Mouse (Mus musculus): ENCODE results near the gene Kcnk16.

DNA sequence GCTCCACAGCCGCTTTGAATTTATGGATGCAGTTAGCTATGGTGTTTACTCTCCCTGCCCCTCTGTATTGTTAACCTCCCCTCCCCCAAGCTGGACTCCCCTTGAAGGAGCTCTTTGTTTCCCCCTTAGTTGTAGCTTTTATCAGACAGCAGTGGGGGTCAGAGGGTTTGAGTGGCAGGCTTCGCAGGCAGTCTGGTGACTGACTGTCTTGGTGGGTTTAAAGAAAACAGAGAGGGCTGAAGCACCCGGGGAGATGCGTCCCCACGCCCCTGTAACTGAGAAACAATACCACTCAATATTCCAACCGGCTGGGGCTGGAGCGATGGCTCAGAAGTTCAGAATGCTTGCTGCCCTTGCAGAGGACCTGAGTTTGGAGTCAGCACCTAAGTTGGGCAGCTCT lies 47.9 kb downstream of the Kcnk16 start:
- TF ChIP-seq CTCF (IDR thresholded peaks at IDR 0.05; ENCODE audit: borderline replicate concordance, insufficient read depth, low read depth, low read length) (no peak), POLR2A (IDR thresholded peaks at IDR 0.05; ENCODE audit: borderline replicate concordance, insufficient read depth, low read length) (no peak)

Measured in cerebellum, adult 2 months (tissue).